Mouse (Mus musculus) liver, embryonic 15.5 days (tissue): ENCODE results near the gene Hectd1. TPM values are rescaled to one million over a fixed set of nuclear protein-coding genes. Genes with fewer than 3 reads are reported as not detected.

Experiments
- ATAC-seq: fragments of 200-750 bp; cut with Nextera tagmentation; 2 replicates; pipeline ENCODE4 v1.8.0; 2017; ENCODE audit warnings: moderate number of reproducible peaks, mild to moderate bottlenecking, moderate library complexity; ENCODE audit not compliant: insufficient read depth
- H3K27ac ChIP-seq: fragments of 300-500 bp; sonication (generic); replicated peaks from 2 replicates; pipeline ENCODE4 v1.5.1; 2015; ENCODE audit warnings: mild to moderate bottlenecking, inconsistent platforms
- H3K27me3 ChIP-seq: fragments of 300-500 bp; sonication (generic); 2 replicates; pipeline ENCODE4 v1.6.1; 2015; ENCODE audit warnings: mild to moderate bottlenecking, inconsistent platforms
- H3K36me3 ChIP-seq: fragments of 300-500 bp; sonication (generic); replicated peaks from 2 replicates; pipeline ENCODE4 v1.6.1; 2015; ENCODE audit warnings: moderate library complexity, mild to moderate bottlenecking, inconsistent platforms
- H3K4me1 ChIP-seq: fragments of 300-500 bp; sonication (generic); replicated peaks from 2 replicates; pipeline ENCODE4 v1.6.1; 2015; ENCODE audit warnings: inconsistent platforms
- H3K4me2 ChIP-seq: fragments of 300-500 bp; sonication (generic); 2 replicates; pipeline ENCODE4 v1.6.1; 2015; ENCODE audit warnings: moderate library complexity, mild to moderate bottlenecking, inconsistent platforms
- H3K4me3 ChIP-seq: fragments of 300-500 bp; sonication (generic); replicated peaks from 2 replicates; pipeline ENCODE4 v1.5.1; 2015; ENCODE audit warnings: mild to moderate bottlenecking, inconsistent platforms
- H3K9ac ChIP-seq: fragments of 300-500 bp; sonication (generic); 2 replicates; pipeline ENCODE4 v1.6.1; 2015; ENCODE audit warnings: moderate library complexity, mild to moderate bottlenecking, inconsistent platforms
- H3K9me3 ChIP-seq: fragments of 300-500 bp; sonication (generic); replicated peaks from 2 replicates; pipeline ENCODE4 v1.6.1; 2016; ENCODE audit warnings: inconsistent platforms
- WGBS: fragments of 180-500 bp; shearing (Covaris S2); methylation state at CpG from one replicate; pipeline ENCODE4 v1.1.7; 2015; ENCODE audit warnings: mixed read lengths; ENCODE audit not compliant: insufficient replicate concordance; 5-methylcytosine and 5-hydroxymethylcytosine counted together
- polyA plus RNA-seq: library from polyadenylated mRNA; unstranded; fragments of >200 nt; fragmentation: Nextera tagmentation; extraction: Ambion mirVana; gene quantifications from 2 replicates; pipeline ENCODE4 v1.2.1, GENCODE M21; 2015

Gene Hectd1
- polyA plus RNA-seq, 1 experiment from 2014 or later, result 24.0 TPM

DNA sequence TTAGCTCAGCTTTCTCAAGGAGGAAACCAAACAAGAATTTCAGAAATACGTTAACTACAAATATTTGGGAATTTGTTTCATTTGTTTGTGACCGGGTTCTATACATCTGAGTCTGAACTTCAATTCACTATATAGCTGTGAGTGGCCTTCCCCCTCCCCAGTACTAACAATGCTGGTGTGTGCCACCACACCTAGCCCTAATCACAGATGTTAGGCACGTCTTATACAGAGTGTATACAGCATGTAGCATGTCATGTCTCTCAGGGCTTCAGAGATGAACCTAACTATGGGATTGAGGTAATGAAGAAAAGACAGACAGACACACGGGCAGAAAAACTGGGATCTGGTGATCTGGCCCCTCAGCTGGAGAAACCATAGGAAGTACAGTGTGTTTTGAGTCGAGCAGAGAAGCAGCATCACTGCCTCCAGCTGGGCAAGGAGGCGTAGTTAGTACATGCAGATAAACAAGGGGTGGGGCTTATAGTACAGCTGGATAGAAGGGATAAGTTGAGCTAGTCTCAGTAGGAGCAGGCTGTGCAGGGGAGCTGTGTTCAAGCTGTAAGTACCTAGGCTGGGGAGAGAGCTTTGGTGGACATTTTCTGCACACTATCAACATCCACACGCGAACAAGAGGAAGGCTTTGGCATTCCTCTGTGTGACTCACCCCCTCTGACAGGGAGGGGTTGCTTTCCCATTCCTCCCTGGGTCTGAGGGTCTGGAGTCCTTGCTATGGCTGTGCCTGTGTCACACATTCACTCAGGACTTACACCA lies 129.5 kb downstream of the Hectd1 start:
- Histone ChIP-seq H3K9me3 (no peaks in the 10 kb centered on the region), H3K36me3 (no peaks in the 10 kb centered on the region), H3K4me3 (peak overlapping the region; percentile 57), H3K4me1 (peaks cover 38% of the 10 kb centered on the region), H3K4me2 (peak overlapping the region; percentile 70), H3K27me3 (no peaks in the 10 kb centered on the region), H3K9ac (peak overlapping the region; percentile 60), H3K27ac (peak overlapping the region; percentile 98)
- ATAC-seq, result peak; percentile 100
- WGBS, result 31% methylated on average over 8 of the region's 8 CpGs

DNA sequence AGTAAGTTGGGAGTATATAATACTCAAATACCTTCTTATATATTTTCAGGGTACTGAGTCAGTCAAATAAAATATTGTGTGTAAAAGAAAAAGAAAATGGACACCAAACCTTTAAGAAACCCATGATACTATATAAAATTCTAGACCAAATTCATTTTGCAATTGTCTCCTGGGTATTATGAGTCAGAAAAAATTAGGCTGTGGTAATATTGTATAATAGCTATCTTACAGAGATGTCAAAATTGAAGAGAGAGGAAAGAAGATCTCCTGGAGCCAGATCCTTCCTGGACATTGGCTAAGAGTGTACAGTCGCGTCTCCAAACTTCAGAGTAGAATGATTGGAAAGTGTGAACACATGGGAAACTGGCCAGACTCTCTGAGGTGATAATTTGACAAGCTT lies 133.2 kb downstream of the Hectd1 start:
- 86% methylated on average over 2 of the region's 2 CpGs for WGBS
- Histone ChIP-seq H3K36me3 (no peaks in the 10 kb centered on the region), H3K4me3 (no peak overlapping the region), H3K4me1 (peaks cover 53% of the 10 kb centered on the region), H3K9ac (no peak overlapping the region), H3K4me2 (no peak overlapping the region), H3K27me3 (no peaks in the 10 kb centered on the region), H3K27ac (no peak overlapping the region), H3K9me3 (no peaks in the 10 kb centered on the region)
- no peak for ATAC-seq

DNA sequence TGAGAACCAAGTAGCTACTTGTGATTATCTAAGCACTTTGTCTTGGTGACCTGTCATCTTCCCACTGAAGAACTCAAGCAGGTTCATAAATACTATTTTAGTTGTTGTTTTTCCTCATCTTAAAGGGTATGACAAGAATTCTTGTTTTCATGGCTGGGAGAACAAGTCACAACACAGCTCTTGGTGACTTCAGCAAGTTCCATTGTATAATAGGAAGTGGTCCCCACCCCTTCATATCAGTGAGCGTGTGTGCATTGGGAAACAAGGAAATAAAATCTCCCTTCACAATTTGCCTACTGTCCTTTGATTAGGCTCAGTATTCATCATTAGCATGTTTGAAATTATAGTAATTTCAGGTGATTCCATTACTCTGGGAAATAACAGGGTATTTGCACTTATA lies 134.4 kb downstream of the Hectd1 start:
- no peak overlapping the region for H3K4me3 ChIP-seq
- no peak overlapping the region for H3K4me2 ChIP-seq
- H3K4me1 ChIP-seq, result peaks cover 42% of the 10 kb centered on the region
- WGBS, result 32% methylated on average over 1 of the region's 1 CpGs
- no peak overlapping the region; the same call in 1 of the 2 replicates for H3K27ac ChIP-seq
- H3K27me3 ChIP-seq, result no peaks in the 10 kb centered on the region
- H3K9me3 ChIP-seq, result no peaks in the 10 kb centered on the region
- H3K36me3 ChIP-seq, result no peaks in the 10 kb centered on the region
- H3K9ac ChIP-seq, result no peak overlapping the region
- no peak for ATAC-seq

DNA sequence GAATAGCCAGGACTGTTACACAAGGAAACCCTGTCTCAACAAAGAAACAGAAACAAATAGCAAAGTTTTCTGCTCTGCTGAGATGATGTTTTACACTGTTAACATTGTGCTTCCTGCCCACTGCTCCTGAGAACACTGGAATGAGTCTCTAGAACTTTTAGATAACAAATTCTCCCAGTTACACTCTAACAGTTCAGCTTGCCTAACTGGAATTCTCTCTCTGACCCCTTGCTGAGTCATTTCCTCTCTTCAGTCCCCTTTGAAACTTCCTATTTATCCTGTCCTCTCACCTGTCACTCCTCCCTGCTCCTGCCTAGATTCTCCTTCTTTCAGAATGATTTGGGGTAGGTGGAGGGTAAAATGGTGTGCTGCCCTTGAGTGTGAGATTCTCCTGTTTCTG lies 135.2 kb downstream of the Hectd1 start:
- peak overlapping the region; percentile 77 for H3K27ac ChIP-seq
- peaks cover 38% of the 10 kb centered on the region for H3K4me1 ChIP-seq
- H3K27me3 ChIP-seq, result no peaks in the 10 kb centered on the region
- ATAC-seq, result no peak
- no peaks in the 10 kb centered on the region for H3K9me3 ChIP-seq
- H3K36me3 ChIP-seq, result no peaks in the 10 kb centered on the region
- no peak overlapping the region for H3K9ac ChIP-seq
- H3K4me2 ChIP-seq, result no peak overlapping the region
- H3K4me3 ChIP-seq, result no peak overlapping the region

Other genes starting within 250 kb of the Hectd1 start
- gene Coch, start 236.2 kb downstream of the Hectd1 start, polyA plus RNA-seq, result 0.07 and 0.10 TPM in 2 replicates
- 11.3 and 13.7 TPM in 2 replicates for gene Ap4s1, start 138.5 kb downstream of the Hectd1 start, polyA plus RNA-seq
- 13.1 and 13.9 TPM in 2 replicates for gene Strn3, start 137.6 kb downstream of the Hectd1 start, polyA plus RNA-seq
- 4.9 and 5.1 TPM in 2 replicates for gene Heatr5a, start 141.8 kb upstream of the Hectd1 start, polyA plus RNA-seq
- gene Dtd2, start 177.0 kb upstream of the Hectd1 start, polyA plus RNA-seq, result 11.3 and 12.1 TPM in 2 replicates
- gene Gpr33, start 198.5 kb upstream of the Hectd1 start, polyA plus RNA-seq, result not detected in 2 replicates